ENCODE assay signal across 14 mouse cellular contexts in the genomic region with DNA sequence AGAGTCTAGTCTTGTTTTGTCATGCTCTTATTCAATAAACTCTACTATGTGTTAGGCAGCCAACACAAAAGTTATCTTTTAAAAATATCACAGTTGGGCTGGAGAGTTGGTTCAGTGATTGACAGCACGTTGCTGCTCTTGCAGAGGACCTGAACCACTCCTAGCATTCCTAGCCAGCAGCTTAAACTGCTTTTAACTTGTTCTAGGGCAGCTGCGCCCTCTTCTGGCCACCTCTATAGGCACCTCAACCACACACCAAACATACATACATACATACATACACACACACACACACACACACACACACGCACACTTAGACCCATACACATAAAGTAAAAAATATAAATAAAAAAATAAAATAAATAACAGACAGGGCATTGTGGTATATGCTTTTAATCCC.
DNase-seq lines count a peak whose midpoint lies in the region; ATAC-seq and TF ChIP-seq lines count a peak whose summit lies in the region.
"Had no signal": no experiment of that assay in that cellular context is flagged by ENCODE, and none has a peak within 500 bp of the region (broad histone marks: within the 10 kb centered on the region; RNA-seq: fewer than 3 reads in every experiment).

No protein-coding gene starts in this region.

- H3K4me2 ChIP-seq in kidney, postnatal 0 days (ENCODE audit: low read length) = no peak overlapping the region
- no peak overlapping the region for H3K4me2 ChIP-seq in kidney, embryonic 14.5 days (replicated peaks; ENCODE audit: low read depth, low read length)
- H3K4me2 ChIP-seq: lung, embryonic 15.5 days; midbrain, embryonic 13.5 days had no signal

- no peak overlapping the region for H3K27ac ChIP-seq in kidney, postnatal 0 days
- no peak overlapping the region for H3K27ac ChIP-seq in kidney, embryonic 14.5 days (ENCODE audit: low read depth, low read length)
- H3K27ac ChIP-seq: lung, embryonic 15.5 days; midbrain, embryonic 13.5 days had no signal

- ATAC-seq in kidney, postnatal 0 days (replicated peaks; ENCODE audit: low FRiP score, low read depth) = no peak
- no peak for ATAC-seq in kidney, embryonic 14.5 days (ENCODE audit: low FRiP score, low TSS enrichment)
- ATAC-seq: activated CD4-positive, CD25-positive, alpha-beta regulatory T cell, adult 4 months; midbrain, embryonic 13.5 days had no signal

- WGBS in kidney, postnatal 0 days = 83% methylated on average over 3 of the region's 3 CpGs
- 78% methylated on average over 3 of the region's 3 CpGs for WGBS in kidney, embryonic 14.5 days

- peak; percentile 29 for DNase-seq in adrenal gland, postnatal 14 days
- no peak for DNase-seq in adrenal gland, postnatal 25 days
- DNase-seq in kidney, postnatal 0 days (ENCODE audit: low spot score) = peak; percentile 16
- DNase-seq in thymus, postnatal 4 days = peak; percentile 24
- no peak for DNase-seq in thymus, postnatal 25 days
- DNase-seq in natural killer cell, adult 2 months (ENCODE audit: low spot score in 2 of 2) = no peak
- no peak for DNase-seq in spleen, postnatal 4 days (ENCODE audit: low spot score in 2 of 2)
- DNase-seq: cerebellum, adult 11 months; heart, postnatal 14 days; thymus, postnatal 14 days had no signal

- H3K27me3 ChIP-seq in kidney, postnatal 0 days (ENCODE audit: insufficient read depth, low read length) = no peaks in the 10 kb centered on the region
- no peaks in the 10 kb centered on the region for H3K27me3 ChIP-seq in kidney, embryonic 14.5 days (ENCODE audit: control insufficient read depth, insufficient read depth, low read length)
- H3K27me3 ChIP-seq: lung, embryonic 15.5 days; midbrain, embryonic 13.5 days had no signal

- no peaks in the 10 kb centered on the region for H3K36me3 ChIP-seq in kidney, postnatal 0 days (ENCODE audit: insufficient read depth, low read length)
- no peaks in the 10 kb centered on the region for H3K36me3 ChIP-seq in kidney, embryonic 14.5 days (ENCODE audit: control insufficient read depth, insufficient read depth, low read length)
- H3K36me3 ChIP-seq: lung, embryonic 15.5 days; midbrain, embryonic 13.5 days had no signal

- H3K4me1 ChIP-seq in kidney, postnatal 0 days (replicated peaks; ENCODE audit: insufficient read depth, low read length) = no peaks in the 10 kb centered on the region
- 0 out of 2 replicates have a peak, but pooled peaks cover 5% of the 10 kb centered on the region for H3K4me1 ChIP-seq in kidney, embryonic 14.5 days (ENCODE audit: control insufficient read depth, insufficient read depth, low read length)

- no peaks in the 10 kb centered on the region for H3K9me3 ChIP-seq in kidney, postnatal 0 days (replicated peaks; ENCODE audit: low read length)
- H3K9me3 ChIP-seq in kidney, embryonic 14.5 days (ENCODE audit: control insufficient read depth, low read length) = no peaks in the 10 kb centered on the region
- H3K9me3 ChIP-seq: lung, embryonic 15.5 days; midbrain, embryonic 13.5 days had no signal

- H3K4me3 ChIP-seq in kidney, postnatal 0 days (replicated peaks; ENCODE audit: low read depth, low read length) = no peak overlapping the region
- no peak overlapping the region for H3K4me3 ChIP-seq in kidney, embryonic 14.5 days (ENCODE audit: low read length)
- H3K4me3 ChIP-seq: lung, embryonic 15.5 days; midbrain, embryonic 13.5 days had no signal

- H3K9ac ChIP-seq in kidney, postnatal 0 days (ENCODE audit: low read depth, low read length) = no peak overlapping the region
- no peak overlapping the region for H3K9ac ChIP-seq in kidney, embryonic 14.5 days (ENCODE audit: low read depth, low read length)
- H3K9ac ChIP-seq: lung, embryonic 15.5 days; midbrain, embryonic 13.5 days had no signal

- TF ChIP-seq CTCF in kidney, postnatal 0 days (IDR thresholded peaks at IDR 0.05; ENCODE audit: low read depth) = peak; percentile 47

Comparison
In these comparisons a context has a peak if more than half of its experiments do, and no peak if none do; other contexts are left out.
1. DNase-seq: peak in adrenal gland, postnatal 14 days (single experiment), kidney, postnatal 0 days (single experiment) and thymus, postnatal 4 days (single experiment); none in adrenal gland, postnatal 25 days (single experiment), thymus, postnatal 25 days (single experiment), natural killer cell, adult 2 months (0 of 2) and spleen, postnatal 4 days (0 of 2).